Mouse (Mus musculus): ENCODE measurements at regions not wholly inside any gene's neighbourhood (a gene's known extent, or its start where the extent isn't known, plus 50 kb on each side); places are given as distances from the start of the nearest gene placed in this dataset.

DNA sequence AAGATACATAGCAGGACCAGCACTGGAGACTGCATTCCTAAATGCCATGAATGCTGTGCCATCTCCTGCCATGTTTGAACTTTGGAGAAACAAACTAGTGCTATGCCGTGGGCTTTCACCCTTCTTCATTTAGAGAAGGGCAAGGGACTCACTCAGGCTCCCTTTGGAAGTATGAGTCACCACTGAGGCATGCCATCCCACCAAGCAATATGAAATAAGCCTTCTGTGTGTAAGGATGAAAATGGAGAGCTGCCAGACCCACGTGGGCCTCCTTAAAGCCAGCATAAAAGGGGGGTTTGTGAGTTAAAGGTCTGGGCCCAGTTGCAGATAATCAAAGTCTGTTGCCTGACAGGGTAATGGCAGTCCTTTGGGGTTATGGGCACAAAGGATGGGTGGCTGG lies 159.0 kb downstream of the H2al1j start:
- no peak for DNase-seq (ENCODE audit: inconsistent age in 2 of 2, low spot score in 1 of 2)

DNA sequence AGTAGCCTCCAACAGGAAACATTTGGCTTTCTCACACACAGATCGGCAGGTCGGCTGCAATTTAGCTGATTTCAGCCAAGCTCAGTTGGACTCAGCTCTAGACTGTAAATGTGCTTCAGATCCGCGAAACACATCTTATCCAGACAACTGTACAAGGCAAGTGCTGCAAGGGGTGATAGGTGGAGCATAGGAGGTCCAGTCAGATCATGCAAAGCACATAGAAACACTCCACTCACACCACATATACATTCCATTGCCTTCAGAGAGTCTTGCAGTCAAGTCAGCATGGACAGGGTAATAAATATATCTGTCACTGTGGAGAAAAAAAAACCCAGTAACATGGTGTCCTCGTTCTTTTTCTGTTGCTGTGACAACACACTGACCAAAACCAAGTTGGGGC lies 160.3 kb downstream of the H2al1j start:
- no peak for DNase-seq (ENCODE audit: inconsistent age in 2 of 2, low spot score in 1 of 2)

DNA sequence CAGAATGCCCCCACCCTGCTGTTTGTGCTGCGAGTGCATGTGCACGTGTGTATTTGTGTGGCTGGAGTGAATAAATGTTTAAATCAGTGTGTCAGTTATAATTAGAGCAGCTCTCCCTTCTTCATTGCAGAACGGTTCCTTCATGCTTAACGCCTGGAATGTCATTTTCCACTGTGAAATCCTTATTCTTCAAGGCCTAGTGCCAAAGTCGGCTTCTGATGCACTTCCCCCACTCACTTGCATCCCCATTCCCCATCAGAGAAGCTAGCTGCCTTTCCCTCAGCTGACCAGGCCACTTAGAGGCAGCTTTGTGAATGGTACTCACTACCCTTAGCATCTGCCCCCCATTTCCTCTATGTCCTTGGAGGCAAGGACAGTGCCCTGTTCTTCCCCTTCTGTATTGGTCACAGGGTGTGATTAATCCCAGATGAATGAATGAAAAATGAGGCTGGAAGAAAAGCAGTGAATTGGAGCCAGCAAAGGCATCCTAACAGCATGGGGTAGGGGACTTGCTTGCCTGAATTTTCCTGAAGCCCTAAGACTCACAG lies 162.6 kb downstream of the H2al1j start:
- DNase-seq (ENCODE audit: inconsistent age in 2 of 2, low spot score in 1 of 2): peak; percentile 38 to 70

- no peak for DNase-seq (ENCODE audit: inconsistent age in 2 of 2, low spot score in 1 of 2)
These were observed 163.6 kb downstream of the H2al1j start for GRCm38 (mm10) chrX:11491235-11491634.

DNA sequence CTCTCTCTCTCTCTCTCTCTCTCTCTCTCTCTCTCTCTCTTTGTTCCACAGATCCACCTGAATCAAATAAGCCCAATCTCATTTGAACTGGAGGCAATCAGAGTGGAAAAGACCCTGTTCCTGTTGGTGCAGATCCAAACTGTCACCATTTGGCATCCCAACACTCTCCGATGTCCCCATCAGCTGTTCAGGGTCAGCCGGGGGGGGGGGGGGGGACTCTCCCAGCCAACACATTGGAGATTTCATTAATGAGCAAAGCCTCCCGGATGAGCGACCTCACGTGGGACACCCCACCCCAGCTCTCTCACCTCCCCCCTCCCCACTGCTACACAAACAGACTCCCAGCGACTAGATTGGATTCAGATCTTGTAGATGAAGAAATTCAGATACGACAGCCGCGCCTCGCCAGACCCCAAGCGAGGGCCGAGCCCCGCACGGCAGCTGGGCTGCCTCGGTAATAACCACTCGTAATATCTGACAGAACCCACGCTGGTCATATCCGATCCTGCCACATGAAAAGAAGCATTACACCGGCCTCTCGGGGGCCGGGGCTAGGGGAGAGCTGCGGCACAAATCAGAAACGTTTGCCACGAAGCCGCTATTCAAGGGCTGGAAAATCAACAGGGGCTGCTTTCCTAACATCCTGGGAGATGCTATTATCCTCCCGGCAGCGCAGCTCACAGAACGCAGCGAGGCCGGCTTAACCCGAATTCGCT lies 164.2 kb downstream of the H2al1j start:
- no peak for DNase-seq (ENCODE audit: inconsistent age in 2 of 2, low spot score in 1 of 2)

GRCm38 (mm10) chrX:11493526-11494245 lies 166.1 kb downstream of the H2al1j start:
- DNase-seq (ENCODE audit: inconsistent age in 2 of 2, low spot score in 1 of 2): peak in 1 of 2 experiments; percentile 36

- peak in 1 of 2 experiments; percentile 59 for DNase-seq (ENCODE audit: inconsistent age in 2 of 2, low spot score in 1 of 2)
These were observed 166.6 kb downstream of the H2al1j start for GRCm38 (mm10) chrX:11494246-11494630.

DNA sequence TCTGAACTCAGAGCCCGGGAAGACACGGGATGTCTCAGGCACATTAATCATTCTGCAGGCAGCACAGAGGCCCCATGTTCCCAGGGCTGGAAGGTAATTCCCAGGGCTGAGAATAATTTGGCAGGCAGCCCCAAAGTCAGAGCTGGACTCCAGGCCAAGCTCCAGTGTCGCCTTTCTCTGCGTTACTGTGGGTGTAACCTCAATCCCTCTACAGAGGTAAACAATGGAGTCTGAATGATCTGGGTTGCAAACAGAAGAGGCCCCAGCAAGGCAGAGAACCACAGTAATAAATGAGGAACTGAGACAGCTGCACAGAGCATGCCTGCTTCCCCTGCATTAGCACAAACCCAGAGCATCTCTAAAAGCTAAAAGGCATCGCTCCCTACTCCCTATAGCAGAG lies 184.8 kb downstream of the H2al1j start:
- DNase-seq (ENCODE audit: inconsistent age in 2 of 2, low spot score in 1 of 2): peak; percentile 69 to 76

GRCm38 (mm10) chrX:11512928-11513327 lies 185.3 kb downstream of the H2al1j start:
- DNase-seq (ENCODE audit: inconsistent age in 2 of 2, low spot score in 1 of 2): peak in 1 of 2 experiments; percentile 53

GRCm38 (mm10) chrX:11523791-11524190 lies 196.2 kb downstream of the H2al1j start:
- DNase-seq (ENCODE audit: inconsistent age in 2 of 2, low spot score in 1 of 2): no peak

GRCm38 (mm10) chrX:11525326-11525725 lies 197.7 kb downstream of the H2al1j start:
- no peak for DNase-seq (ENCODE audit: inconsistent age in 2 of 2, low spot score in 1 of 2)

GRCm38 (mm10) chrX:11528589-11528988 lies 201.0 kb downstream of the H2al1j start:
- peak; percentile 80 to 85 for DNase-seq (ENCODE audit: inconsistent age in 2 of 2, low spot score in 1 of 2)

DNA sequence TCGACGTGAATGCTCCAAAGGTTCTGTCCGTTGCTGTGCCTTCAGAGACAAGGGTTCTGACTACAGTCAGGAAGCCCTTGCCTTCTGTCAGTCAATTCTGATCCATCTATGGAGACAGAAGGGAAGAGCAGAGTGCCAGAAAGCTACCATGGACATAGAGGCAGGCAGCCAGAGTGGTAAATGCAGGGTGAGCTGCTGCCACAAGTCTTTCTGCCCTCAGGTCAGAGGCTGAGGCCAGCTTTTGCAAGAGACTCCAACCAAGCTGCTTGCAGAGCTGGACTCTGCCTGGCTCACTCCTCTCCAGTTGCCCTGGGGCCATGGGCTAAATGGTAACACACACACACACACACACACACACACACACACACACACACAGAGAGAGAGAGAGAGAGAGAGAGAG lies 201.6 kb downstream of the H2al1j start:
- peak in 1 of 2 experiments; percentile 30 for DNase-seq (ENCODE audit: inconsistent age in 2 of 2, low spot score in 1 of 2)

DNA sequence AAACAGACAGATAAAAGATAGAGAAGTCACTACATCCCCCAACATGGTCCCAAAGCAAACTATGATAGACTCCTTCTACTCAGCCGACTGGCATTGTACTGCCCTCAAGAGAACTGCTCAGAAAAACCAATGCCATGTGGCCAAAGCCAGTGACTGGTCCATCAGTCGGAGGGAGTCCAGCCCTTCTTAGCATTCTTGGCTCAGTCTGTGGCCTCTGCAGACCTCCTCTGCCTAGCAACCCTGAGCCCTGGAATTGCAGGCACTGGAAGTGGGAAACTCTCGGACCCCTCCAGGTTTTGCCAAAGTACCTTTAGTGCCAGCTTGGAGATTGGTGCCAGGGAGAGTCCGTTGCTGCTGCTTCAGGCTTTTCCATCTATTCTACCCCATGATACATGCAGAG lies 205.2 kb downstream of the H2al1j start:
- no peak for DNase-seq (ENCODE audit: inconsistent age in 2 of 2, low spot score in 1 of 2)

GRCm38 (mm10) chrX:11533871-11534270 lies 206.2 kb downstream of the H2al1j start:
- DNase-seq (ENCODE audit: inconsistent age in 2 of 2, low spot score in 1 of 2): no peak

DNA sequence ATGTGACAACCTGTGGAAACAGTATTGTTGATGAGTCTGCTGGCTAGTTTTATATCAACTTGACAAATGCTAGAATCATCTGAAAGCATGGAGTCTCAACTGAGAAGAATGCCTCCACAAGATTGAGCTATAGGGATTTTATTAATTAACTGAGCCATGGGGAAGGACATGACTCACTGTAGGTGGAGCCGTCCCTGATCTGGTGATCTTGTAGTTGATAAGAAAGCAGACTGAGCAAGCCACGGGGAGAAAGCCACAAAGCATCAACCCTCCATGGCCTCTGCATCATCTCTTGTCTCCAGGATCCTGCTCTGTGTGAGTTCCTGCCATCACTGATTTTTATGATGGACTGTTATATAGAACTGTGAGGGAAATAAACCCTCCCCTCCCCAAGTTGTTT lies 213.4 kb downstream of the H2al1j start:
- peak; percentile 13 to 58 for DNase-seq (ENCODE audit: inconsistent age in 2 of 2, low spot score in 1 of 2)

DNA sequence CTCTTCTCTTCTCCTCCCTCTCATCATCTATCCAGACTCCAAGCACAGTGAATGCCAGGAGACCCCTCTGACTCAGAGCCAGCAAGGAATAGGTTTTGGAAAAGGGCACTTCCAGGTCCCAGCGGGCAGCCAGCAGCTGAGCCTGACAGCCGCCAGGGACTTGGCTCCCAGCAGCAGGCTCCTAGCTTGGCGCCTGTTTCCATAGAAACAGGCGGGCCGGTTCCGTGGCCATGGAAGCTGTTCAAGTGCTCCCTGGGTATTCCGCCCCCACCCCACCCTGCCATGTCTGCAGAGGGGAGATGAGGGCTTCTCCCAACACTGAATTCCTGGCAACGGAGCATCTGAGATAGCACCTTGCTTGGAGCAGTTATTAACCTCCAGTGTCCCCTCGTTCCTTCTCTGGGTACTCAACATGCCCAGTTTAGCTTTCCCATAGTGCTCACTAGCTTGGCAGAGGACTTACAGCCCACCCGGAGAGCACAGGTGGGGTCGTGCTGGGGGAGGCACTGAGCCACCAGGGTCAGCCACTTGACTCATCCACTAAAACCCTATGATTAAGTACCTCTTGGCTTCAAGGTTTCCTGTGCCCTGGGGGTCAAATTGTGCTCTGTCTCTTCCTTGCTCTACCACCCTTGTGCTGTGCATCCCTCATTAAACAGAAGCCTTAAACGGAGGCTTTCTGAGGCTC lies 222.7 kb downstream of the H2al1j start:
- no peak for DNase-seq (ENCODE audit: inconsistent age in 2 of 2, low spot score in 1 of 2)

DNA sequence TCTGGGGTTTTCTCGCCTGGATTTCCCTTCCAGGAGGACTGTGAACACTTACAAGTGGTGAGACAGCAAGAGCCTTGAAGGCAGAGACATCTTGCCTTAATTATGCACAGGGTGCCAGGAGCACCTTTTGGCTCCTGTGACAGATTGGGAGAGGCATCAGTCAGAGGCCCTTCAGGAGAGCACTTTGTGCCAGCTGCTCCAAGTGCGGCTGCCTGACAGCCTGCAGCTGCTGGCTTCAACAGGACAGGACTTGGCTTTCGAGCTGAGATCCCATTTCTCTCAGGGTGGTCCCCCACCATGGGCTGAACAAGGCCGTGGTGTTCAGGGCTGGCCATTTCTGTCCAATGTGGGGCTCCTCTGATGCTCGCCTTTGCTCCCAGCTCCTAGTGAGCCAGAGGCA lies 224.6 kb downstream of the H2al1j start:
- DNase-seq (ENCODE audit: inconsistent age in 2 of 2, low spot score in 1 of 2): no peak

DNA sequence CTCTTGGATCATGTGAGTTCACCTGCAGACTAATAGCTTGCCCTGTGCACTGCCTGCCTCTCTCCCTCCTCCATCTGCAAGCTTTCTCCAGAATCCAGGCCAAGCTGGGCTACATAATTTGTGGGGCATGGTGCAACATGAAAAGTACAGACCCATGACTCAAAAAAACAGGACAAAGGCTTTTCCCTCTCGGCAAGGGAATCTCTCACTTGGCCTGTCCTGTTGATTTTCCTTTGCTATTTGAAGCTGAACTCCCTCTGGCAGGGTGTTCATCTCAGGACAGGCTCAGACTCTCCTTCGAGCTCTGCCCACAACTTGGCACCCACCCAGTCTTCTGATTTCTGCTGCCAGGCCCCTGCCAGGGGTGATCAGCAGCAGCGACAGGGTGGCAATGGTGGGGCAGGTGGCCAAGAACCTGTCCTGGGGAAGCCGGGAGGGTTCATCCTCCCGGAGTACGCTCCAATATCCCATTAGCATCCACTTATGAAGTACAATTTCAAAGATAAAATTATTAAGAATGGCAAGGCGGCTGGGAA lies 227.5 kb downstream of the H2al1j start:
- peak in 1 of 2 experiments; percentile 47 for DNase-seq (ENCODE audit: inconsistent age in 2 of 2, low spot score in 1 of 2)

DNA sequence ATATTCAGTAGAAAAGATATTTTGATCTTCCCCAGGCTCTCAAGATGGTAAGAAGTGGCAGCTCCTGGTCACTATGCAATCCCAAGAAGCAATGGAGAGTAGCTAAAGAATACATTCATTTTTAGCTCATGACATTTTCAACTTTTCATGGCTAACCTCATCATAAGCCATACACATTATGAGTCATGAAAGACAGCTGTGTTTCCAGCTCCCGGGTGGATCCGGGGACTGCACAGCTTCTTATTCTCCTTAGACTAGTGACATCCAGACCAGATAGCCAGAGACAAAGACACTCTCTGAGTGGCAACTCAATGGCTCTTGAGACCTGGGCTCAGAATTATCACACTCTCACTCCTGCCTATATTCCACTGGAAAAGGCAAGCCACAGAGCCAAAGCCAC lies 230.6 kb downstream of the H2al1j start:
- DNase-seq (ENCODE audit: inconsistent age in 2 of 2, low spot score in 1 of 2): no peak

- DNase-seq (ENCODE audit: inconsistent age in 2 of 2, low spot score in 1 of 2): no peak
These were observed 233.1 kb downstream of the H2al1j start for GRCm38 (mm10) chrX:11560550-11561276.
